Mouse (Mus musculus) granulocyte monocyte progenitor cell, adult 5-6 weeks (primary cell): Measurements from ENCODE around the gene Disc1. TPM values are rescaled to one million over a fixed set of nuclear protein-coding genes. Genes with fewer than 3 reads are reported as not detected.

Source experiments
- ATAC-seq: replicated peaks from 2 replicates; pipeline ENCODE4 v1.8.0; 2016; ENCODE audit warnings: mild to moderate bottlenecking, moderate TSS enrichment, inconsistent platforms; ENCODE audit not compliant: poor library complexity, severe bottlenecking
- total RNA-seq, 2 experiments: library from RNA; stranded (forward) in 1 of 2; stranded (reverse) in 1 of 2; fragments of 200-712, 200-1000 nt in 1 of 2; fragments of >200 nt in 1 of 2; fragmentation: Nextera tagmentation in 1 of 2; gene quantifications; 2 replicates each; pipeline ENCODE4 v1.2.3; 2014 to 2017

The Disc1 gene
- total RNA-seq, 2 experiments from 2014 or later, result 3.0 to 6.1 TPM

DNA sequence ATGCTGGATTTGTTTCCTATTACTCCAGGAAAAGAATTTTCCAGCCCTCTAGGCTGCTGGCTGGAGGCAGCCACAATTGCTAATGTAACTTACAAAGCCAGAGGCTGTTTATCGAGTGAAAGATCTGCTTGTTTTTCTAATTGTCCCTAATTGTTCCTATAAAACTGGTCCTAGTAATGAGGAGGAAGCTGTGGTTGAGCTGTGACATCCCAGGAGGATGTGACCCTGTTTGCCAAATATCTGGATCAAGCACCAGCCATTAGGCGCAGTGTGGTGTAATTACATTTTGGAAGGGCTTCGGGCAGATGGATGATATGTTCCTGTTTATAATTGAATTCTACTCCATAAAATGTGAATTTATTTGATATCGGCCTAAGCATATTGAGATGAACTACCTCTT lies 233.3 kb downstream of the Disc1 start:
- no peak; the same call in 1 of the 2 replicates for ATAC-seq

DNA sequence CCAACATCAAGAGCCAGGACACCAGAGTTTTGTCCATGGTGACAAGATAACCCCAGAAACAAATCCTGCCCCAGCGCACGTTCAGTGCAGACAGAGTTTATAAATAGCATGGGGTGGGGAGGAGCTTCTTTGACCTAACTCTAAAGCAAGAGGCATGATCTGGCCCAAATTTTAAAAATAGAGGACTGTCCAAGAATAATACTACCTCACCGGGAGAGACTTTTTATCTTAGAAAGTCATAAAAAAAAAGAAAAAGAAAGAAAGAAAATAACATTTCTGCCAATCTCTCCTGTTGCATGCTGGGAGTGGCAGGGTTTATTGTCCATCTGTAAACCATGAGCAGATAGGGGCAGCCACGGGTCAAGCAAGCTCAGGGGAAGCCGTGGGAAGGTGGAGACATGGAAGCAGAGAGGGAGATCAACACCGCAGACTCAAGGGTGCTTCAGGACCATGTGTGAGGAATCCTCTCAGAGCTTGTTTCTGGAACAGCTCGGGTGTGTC lies 233.9 kb downstream of the Disc1 start:
- no peak for ATAC-seq

DNA sequence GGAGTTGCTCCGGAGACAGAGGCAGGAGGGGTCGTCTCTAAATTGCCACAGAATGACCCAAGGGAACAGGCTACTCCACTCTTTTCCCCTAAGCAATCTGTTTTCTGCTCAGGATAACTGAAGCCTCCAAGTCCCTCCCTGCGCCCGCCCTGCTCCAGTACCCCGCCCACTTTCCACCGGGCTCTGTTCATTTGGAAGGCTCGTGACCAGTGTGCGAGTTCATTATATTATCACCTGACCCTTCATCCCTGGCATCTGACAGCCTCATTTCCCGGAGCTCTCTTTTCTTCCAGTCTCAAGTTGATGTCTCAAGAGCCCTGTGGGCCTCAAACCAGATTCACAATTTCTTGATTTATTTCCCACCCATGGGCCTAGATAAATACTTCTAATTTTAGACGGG lies 237.5 kb downstream of the Disc1 start:
- ATAC-seq, result no peak

DNA sequence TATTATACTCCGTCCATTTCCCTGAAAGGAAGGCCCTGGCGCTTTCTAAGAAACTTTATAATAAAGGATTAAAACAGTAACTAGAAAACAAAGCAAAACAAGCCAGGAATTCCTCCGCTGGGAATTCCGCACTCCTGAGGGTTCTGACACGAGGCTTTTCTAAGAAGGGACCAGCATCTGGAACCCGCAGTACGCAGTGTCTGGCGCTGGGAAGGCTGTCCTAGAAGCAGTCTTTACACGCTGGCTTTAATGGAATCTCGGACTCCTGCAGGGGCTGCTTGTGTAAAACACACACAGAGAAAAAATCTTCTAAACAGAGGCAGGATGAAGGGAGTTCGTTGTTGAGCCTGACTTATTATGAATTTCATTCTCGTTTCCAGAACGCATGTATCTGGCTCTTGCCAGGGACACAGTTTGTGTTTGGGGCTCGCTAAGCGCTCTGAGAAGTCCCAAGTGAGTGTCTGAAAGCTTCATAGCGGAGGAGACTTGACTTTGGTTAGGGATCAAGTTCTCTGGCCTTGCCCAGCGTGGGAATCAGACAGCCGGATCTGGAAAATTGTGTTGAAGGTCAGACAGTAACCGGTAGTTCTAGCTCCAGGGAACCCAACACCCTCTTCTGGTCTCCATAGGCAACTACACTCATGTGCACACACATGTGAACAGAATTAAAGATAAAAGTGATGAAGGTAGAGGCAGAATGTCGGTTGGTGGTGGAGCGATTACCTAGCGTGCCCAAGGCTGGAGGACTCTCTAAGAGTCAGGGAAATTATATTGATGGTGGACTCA lies 238.1 kb downstream of the Disc1 start:
- ATAC-seq, result no peak

DNA sequence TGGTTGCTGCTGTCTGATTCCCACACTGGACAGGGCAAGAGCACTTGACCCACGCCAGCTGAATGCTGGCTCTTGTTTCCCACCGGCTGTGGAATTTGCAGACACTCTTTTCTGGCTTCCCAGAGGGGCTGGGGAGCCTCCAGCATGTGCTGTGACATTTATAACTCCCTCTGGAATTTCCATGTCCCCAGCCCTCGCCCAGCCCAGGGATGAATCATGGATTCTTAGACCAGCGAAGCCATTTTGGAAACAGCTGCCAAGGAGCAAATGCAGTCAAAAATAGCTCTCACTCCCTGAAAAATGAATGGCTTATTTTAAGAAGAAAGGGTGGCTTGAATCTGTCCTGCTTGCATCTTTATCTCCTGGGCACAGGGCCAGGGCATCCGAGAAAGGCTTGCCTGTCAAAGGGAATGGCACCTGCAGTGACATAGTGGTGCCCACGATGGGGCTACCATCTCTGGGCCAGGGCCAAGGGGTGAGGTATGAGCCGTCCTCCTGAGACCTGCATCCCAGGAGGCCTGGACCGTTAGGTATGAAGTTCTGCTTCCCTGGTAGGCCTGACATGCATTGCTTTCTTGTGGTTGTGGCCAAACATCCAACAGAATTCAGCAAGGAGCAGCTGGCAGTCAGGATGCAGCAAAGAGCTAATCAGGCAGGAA lies 239.1 kb downstream of the Disc1 start:
- ATAC-seq, result 0 out of 2 replicates have a peak, but pooled peaks have one; percentile 5

DNA sequence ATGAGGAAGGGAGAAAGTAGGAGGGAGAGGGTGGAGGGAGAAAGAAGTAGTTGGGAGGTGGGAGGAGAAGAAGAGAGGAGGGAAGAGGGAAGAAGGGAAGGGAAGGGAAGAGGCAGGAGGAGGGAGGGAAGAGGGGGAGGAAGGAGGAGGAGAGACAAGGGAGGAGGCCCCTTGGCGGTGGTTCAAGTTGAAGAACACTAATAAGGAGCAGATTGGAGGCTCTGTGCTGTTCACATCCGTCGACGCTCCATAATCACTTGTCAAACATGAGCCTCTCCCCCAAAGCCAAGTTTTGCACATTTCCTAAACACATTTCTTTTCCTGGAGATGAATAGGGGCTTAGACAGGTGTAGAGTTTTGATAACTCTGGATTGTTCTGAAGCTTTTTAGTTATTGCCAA lies 245.3 kb downstream of the Disc1 start:
- ATAC-seq, result no peak

DNA sequence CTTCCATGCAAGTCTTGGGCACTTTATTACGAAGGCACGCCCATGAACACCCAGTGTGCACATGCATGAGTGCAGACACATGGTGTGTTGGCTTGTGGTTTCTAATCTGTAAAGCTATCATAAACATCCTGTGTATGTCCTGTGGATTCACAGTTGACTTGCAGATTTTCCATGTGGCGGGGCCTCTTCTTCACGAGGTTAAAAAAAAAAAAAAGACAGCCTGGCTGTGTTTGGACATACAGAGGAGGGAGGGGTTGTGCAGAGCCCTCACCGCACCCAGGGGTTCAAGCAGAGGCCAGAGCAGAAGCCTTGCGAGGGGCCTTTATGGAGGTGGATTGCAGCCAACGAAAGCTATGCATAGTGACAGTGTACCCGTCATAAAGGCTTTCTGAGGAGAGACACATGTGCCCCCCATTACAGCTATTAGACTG lies 248.0 kb downstream of the Disc1 start:
- no peak for ATAC-seq

DNA sequence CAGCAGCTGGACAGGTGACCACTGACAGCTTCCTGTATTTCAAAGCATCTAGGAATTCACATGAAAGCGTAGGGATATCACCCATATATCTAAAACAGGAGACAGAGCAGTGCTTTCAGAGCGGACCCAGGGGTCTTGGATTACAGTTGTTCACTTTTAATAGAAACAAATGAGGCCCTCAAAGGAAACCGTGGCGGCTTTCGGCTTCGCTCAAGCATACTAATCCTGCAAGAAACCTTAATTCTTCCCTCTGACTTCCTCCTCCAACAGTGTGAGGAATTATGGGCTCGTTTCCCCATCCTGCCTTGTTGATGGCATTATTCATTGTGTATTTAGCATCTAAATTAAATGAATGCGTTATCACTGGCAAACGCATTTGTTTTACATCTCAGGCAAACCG lies 252.7 kb downstream of the Disc1 start:
- no peak for ATAC-seq

DNA sequence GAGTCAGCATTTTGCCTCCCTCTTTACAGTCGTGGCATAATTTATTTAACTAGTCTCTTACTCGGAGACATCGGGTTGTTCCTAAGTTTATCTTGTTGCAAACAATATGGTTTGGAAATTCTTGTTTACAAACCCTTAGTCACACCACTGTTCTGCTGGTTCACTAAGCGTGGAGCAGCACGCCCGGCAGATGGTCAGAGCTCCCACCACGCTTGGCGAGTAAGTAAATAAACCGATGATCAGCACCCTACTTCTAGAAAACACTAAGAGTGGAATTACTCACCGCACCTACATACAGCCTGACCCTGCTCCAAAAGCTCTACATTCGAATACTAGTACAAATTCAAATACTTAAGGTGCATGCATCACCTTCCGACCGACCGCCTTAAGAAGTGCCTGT lies 256.0 kb downstream of the Disc1 start:
- ATAC-seq, result no peak

Other genes with a start within 250 kb of the Disc1 start
- 116 and 145 TPM in 2 replicates for gene Gnpat, start 191.2 kb upstream of the Disc1 start, total RNA-seq (2014; fragmentation: Nextera tagmentation)
- 92.3 and 115 TPM in 2 replicates for gene Gnpat, start 191.2 kb upstream of the Disc1 start, total RNA-seq (2017)
- 46.8 and 49.8 TPM in 2 replicates for gene 2810004N23Rik, start 191.1 kb upstream of the Disc1 start, total RNA-seq (2014; fragmentation: Nextera tagmentation)
- 65.8 and 75.4 TPM in 2 replicates for gene 2810004N23Rik, start 191.1 kb upstream of the Disc1 start, total RNA-seq (2017)
- 9.6 and 16.2 TPM in 2 replicates for gene Exoc8, start 156.5 kb upstream of the Disc1 start, total RNA-seq (2014; fragmentation: Nextera tagmentation)
- 14.7 and 16.0 TPM in 2 replicates for gene Exoc8, start 156.5 kb upstream of the Disc1 start, total RNA-seq (2017)
- 18.5 and 18.8 TPM in 2 replicates for gene Sprtn, start 156.3 kb upstream of the Disc1 start, total RNA-seq (2014; fragmentation: Nextera tagmentation)
- gene Sprtn, start 156.3 kb upstream of the Disc1 start, total RNA-seq (2017), result 20.9 and 21.8 TPM in 2 replicates
- gene Egln1, start 104.9 kb upstream of the Disc1 start, total RNA-seq (2014; fragmentation: Nextera tagmentation), result 24.1 and 24.6 TPM in 2 replicates
- gene Egln1, start 104.9 kb upstream of the Disc1 start, total RNA-seq (2017), result 16.3 and 23.5 TPM in 2 replicates
- 53.0 and 56.1 TPM in 2 replicates for gene Tsnax, start 41.2 kb upstream of the Disc1 start, total RNA-seq (2014; fragmentation: Nextera tagmentation)
- 72.8 and 77.1 TPM in 2 replicates for gene Tsnax, start 41.2 kb upstream of the Disc1 start, total RNA-seq (2017)